In genomic region chr7:110223727-110224510, GRCm38 (mm10) we compare ENCODE assay signal across 13 mouse cellular contexts. TPM values are rescaled to one million over a fixed set of nuclear protein-coding genes. Genes with fewer than 3 reads are reported as not detected.
DNase-seq lines count a peak whose midpoint lies in the region; ATAC-seq and TF ChIP-seq lines count a peak whose summit lies in the region.
"Had no signal": no experiment of that assay in that cellular context is flagged by ENCODE, and none has a peak within 500 bp of the region (broad histone marks: within the 10 kb centered on the region; RNA-seq: fewer than 3 reads in every experiment).

No protein-coding gene starts in this region.

- no peak overlapping the region for H3K27ac ChIP-seq in forebrain, postnatal 0 days (ENCODE audit: low read depth, low read length)
- H3K27ac ChIP-seq in forebrain, embryonic 12.5 days: no peak overlapping the region
- no peak overlapping the region for H3K27ac ChIP-seq in liver, adult 2 months (replicated peaks; ENCODE audit: insufficient read depth, low read depth, low read length)
- H3K27ac ChIP-seq in MEL (ENCODE audit: control insufficient read depth, low read depth, low read length): no peak overlapping the region
- H3K27ac ChIP-seq in liver, embryonic 13.5 days: no peak overlapping the region
- H3K27ac ChIP-seq: forebrain, embryonic 13.5 days; left cerebral cortex, adult 2 months had no signal

- H3K4me2 ChIP-seq in forebrain, postnatal 0 days (ENCODE audit: low read depth): peak overlapping the region; percentile 6; the same call in 1 of the 2 replicates
- H3K4me2 ChIP-seq in forebrain, embryonic 12.5 days: no peak overlapping the region
- H3K4me2 ChIP-seq in liver, embryonic 13.5 days: peak overlapping the region; percentile 27; the same call in 1 of the 2 replicates
- H3K4me2 ChIP-seq: forebrain, embryonic 13.5 days had no signal

- WGBS in forebrain, postnatal 0 days: 87% methylated on average over 2 of the region's 2 CpGs
- WGBS in forebrain, embryonic 12.5 days: 91% methylated on average over 2 of the region's 2 CpGs
- 74% methylated on average over 2 of the region's 2 CpGs for WGBS in liver, adult 2 months
- 51% methylated on average over 2 of the region's 2 CpGs for WGBS in liver, embryonic 13.5 days (ENCODE audit: insufficient replicate concordance)

- no peak for ATAC-seq in forebrain, postnatal 0 days
- no peak for ATAC-seq in forebrain, embryonic 12.5 days (ENCODE audit: low FRiP score)
- ATAC-seq in liver, embryonic 13.5 days (ENCODE audit: low read depth): no peak
- ATAC-seq: CD4-positive, CD25-positive, alpha-beta regulatory T cell, adult 4 months; forebrain, embryonic 13.5 days had no signal

- H3K9me3 ChIP-seq in forebrain, postnatal 0 days (ENCODE audit: low read length): no peaks in the 10 kb centered on the region
- H3K9me3 ChIP-seq in forebrain, embryonic 12.5 days: no peaks in the 10 kb centered on the region
- no peaks in the 10 kb centered on the region for H3K9me3 ChIP-seq in MEL (replicated peaks; ENCODE audit: insufficient read depth, low read length)
- H3K9me3 ChIP-seq in liver, embryonic 13.5 days (replicated peaks): no peaks in the 10 kb centered on the region
- H3K9me3 ChIP-seq: forebrain, embryonic 13.5 days had no signal

- no peak for TF ChIP-seq CTCF in forebrain, postnatal 0 days (IDR thresholded peaks at IDR 0.05; ENCODE audit: low read depth)
- TF ChIP-seq CTCF in liver, adult 2 months (IDR thresholded peaks at IDR 0.05; ENCODE audit: low read depth, low read length): no peak
- TF ChIP-seq CTCF in MEL (IDR thresholded peaks at IDR 0.05 in 2 of 3, conservative IDR thresholded peaks at IDR 0.05 in 1 of 3; ENCODE audit: control insufficient read depth in 1 of 3, insufficient read depth in 1 of 3, low read depth in 2 of 3, low read length in 3 of 3, poor library complexity in 1 of 3, severe bottlenecking in 1 of 3): no peak

- no peak for TF ChIP-seq POLR2A in liver, adult 2 months (IDR thresholded peaks at IDR 0.05; ENCODE audit: extremely low read depth, insufficient read depth, low read length)
- TF ChIP-seq POLR2A in MEL (IDR thresholded peaks at IDR 0.05; ENCODE audit: control insufficient read depth in 1 of 2, insufficient read depth in 1 of 2, low read depth in 1 of 2, low read length in 2 of 2, poor library complexity in 1 of 2): no peak

- no peak for TF ChIP-seq EP300 in MEL (IDR thresholded peaks at IDR 0.05; ENCODE audit: low read depth in 1 of 2, low read length in 2 of 2)

- H3K79me2 ChIP-seq in liver, adult 2 months (ENCODE audit: control insufficient read depth, insufficient read depth, low read length): peaks cover 8% of the 10 kb centered on the region
- peaks cover 18% of the 10 kb centered on the region for H3K79me2 ChIP-seq in MEL (ENCODE audit: control insufficient read depth, insufficient read depth, low read length, poor library complexity)

- H3K36me3 ChIP-seq in forebrain, postnatal 0 days (ENCODE audit: insufficient read depth): no peaks in the 10 kb centered on the region
- peaks cover 9% of the 10 kb centered on the region; the same call in 1 of the 2 replicates for H3K36me3 ChIP-seq in forebrain, embryonic 12.5 days (replicated peaks)
- no peaks in the 10 kb centered on the region for H3K36me3 ChIP-seq in liver, adult 2 months (ENCODE audit: control insufficient read depth, insufficient read depth, low read length)
- H3K36me3 ChIP-seq in MEL (ENCODE audit: control insufficient read depth in 1 of 2, insufficient read depth in 2 of 2, low read length in 2 of 2): peaks cover 2 to 14% of the 10 kb centered on the region in 2 experiments
- no peaks in the 10 kb centered on the region for H3K36me3 ChIP-seq in liver, embryonic 13.5 days

- H3K9ac ChIP-seq in forebrain, postnatal 0 days: no peak overlapping the region
- no peak overlapping the region for H3K9ac ChIP-seq in forebrain, embryonic 12.5 days
- no peak overlapping the region for H3K9ac ChIP-seq in liver, adult 2 months (ENCODE audit: low read depth, low read length)
- H3K9ac ChIP-seq in MEL (ENCODE audit: control insufficient read depth, low read depth, low read length, poor library complexity, severe bottlenecking): no peak overlapping the region
- H3K9ac ChIP-seq in liver, embryonic 13.5 days: 0 out of 2 replicates have a peak overlapping the region, but pooled peaks have one; percentile 6
- H3K9ac ChIP-seq: forebrain, embryonic 13.5 days had no signal

- H3K27me3 ChIP-seq in forebrain, postnatal 0 days (ENCODE audit: insufficient read depth, low read length): no peaks in the 10 kb centered on the region
- H3K27me3 ChIP-seq in forebrain, embryonic 12.5 days: no peaks in the 10 kb centered on the region
- H3K27me3 ChIP-seq in liver, adult 2 months (ENCODE audit: control insufficient read depth, insufficient read depth, low read length): no peaks in the 10 kb centered on the region
- H3K27me3 ChIP-seq in MEL (ENCODE audit: control insufficient read depth in 1 of 2, insufficient read depth in 2 of 2, low read length in 2 of 2): no peaks in the 10 kb centered on the region
- no peaks in the 10 kb centered on the region for H3K27me3 ChIP-seq in liver, embryonic 13.5 days
- H3K27me3 ChIP-seq: forebrain, embryonic 13.5 days had no signal

- H3K4me1 ChIP-seq in forebrain, postnatal 0 days (ENCODE audit: insufficient read depth): no peaks in the 10 kb centered on the region
- 0 out of 2 replicates have a peak, but pooled peaks cover 9% of the 10 kb centered on the region for H3K4me1 ChIP-seq in forebrain, embryonic 12.5 days
- H3K4me1 ChIP-seq in liver, adult 2 months (ENCODE audit: control insufficient read depth, insufficient read depth, low read length): peaks cover 5% of the 10 kb centered on the region; the same call in 1 of the 2 replicates
- H3K4me1 ChIP-seq in MEL (ENCODE audit: control insufficient read depth in 1 of 2, insufficient read depth in 2 of 2, low read length in 2 of 2): peaks cover 7 to 14% of the 10 kb centered on the region in 2 experiments
- peaks cover 29% of the 10 kb centered on the region for H3K4me1 ChIP-seq in liver, embryonic 13.5 days (replicated peaks)

- H3K4me3 ChIP-seq in forebrain, postnatal 0 days (ENCODE audit: low read depth, low read length): no peak overlapping the region
- H3K4me3 ChIP-seq in forebrain, embryonic 12.5 days (replicated peaks): no peak overlapping the region
- H3K4me3 ChIP-seq in liver, adult 2 months (ENCODE audit: insufficient read depth, low read depth, low read length): no peak overlapping the region
- H3K4me3 ChIP-seq in MEL (ENCODE audit: control insufficient read depth in 1 of 2, insufficient read depth in 1 of 2, low read depth in 2 of 2, low read length in 2 of 2): peak overlapping the region in 1 of 2 experiments; percentile 86; a peak in 1 of 4 replicates
- no peak overlapping the region; the same call in 1 of the 2 replicates for H3K4me3 ChIP-seq in liver, embryonic 13.5 days (replicated peaks)
- H3K4me3 ChIP-seq: forebrain, embryonic 13.5 days; left cerebral cortex, adult 2 months had no signal

- TF ChIP-seq RAD21 in MEL (IDR thresholded peaks at IDR 0.05; ENCODE audit: low read depth, low read length): no peak

- DNase-seq in forebrain, postnatal 0 days: no peak
- DNase-seq in liver, adult 2 months (ENCODE audit: extremely low read depth, low read depth, low spot score): peak; percentile 64
- DNase-seq in liver (no peak), MEL (ENCODE audit: low read depth, low spot score) (no peak)
- DNase-seq in liver, embryonic 13.5 days: no peak
- DNase-seq in ovary, postnatal 36 days (ENCODE audit: low spot score): no peak
- DNase-seq in kidney, adult 8-10 months: no peak
- DNase-seq: kidney, postnatal 25 days; retina, postnatal 1 day had no signal

TF ChIP-seq in MEL, 35 proteins besides CTCF, POLR2A, EP300 and RAD21:
- TF ChIP-seq GATA1 (IDR thresholded peaks at IDR 0.05; ENCODE audit: low read depth, low read length): peak; percentile 46
- no peak for TF ChIP-seq GABPA (IDR thresholded peaks at IDR 0.05; ENCODE audit: low read depth, low read length)

RNA-seq across cellular contexts. Expression of gene Swap70, which starts 2.4 kb away (rescaled TPM):
- total RNA-seq in forebrain, postnatal 0 days (2014; rRNA removed): 10.1 and 12.2 TPM in 2 replicates
- polyA plus RNA-seq in forebrain, postnatal 0 days (2015; fragmentation: Nextera tagmentation; extraction: Ambion mirVana): 5.8 and 7.1 TPM in 2 replicates
- 22.2 and 24.0 TPM in 2 replicates for polyA plus RNA-seq in forebrain, embryonic 12.5 days (2016; fragmentation: Nextera tagmentation; extraction: Ambion mirVana)
- total RNA-seq in liver, adult 2 months (2014; rRNA removed): 9.7 and 10.5 TPM in 2 replicates
- polyA plus RNA-seq in liver, adult 2 months (2012; rRNA removed): 2.2 and 2.8 TPM in 2 replicates
- 18.3 and 22.3 TPM in 2 replicates for total RNA-seq in MEL (2012; rRNA removed)
- 10 to 100 TPM in 1 of 2 experiments, not detected in 1; 23.3 TPM for polyA plus RNA-seq in MEL (2012; ENCODE audit: insufficient read depth in 1 of 2, insufficient read length in 2 of 2, low read depth in 1 of 2, low replicate concordance in 2 of 2, missing spikeins in 1 of 2)
- polyA plus RNA-seq in liver, embryonic 13.5 days (2015; fragmentation: Nextera tagmentation; extraction: Ambion mirVana): 10.2 and 12.9 TPM in 2 replicates
